Mouse (Mus musculus): ENCODE results near the gene Fbxw11.
"Not testable (repeated sequence)": the region's sequence is repeated elsewhere in the genome, so short reads cannot be mapped to it uniquely, and the experiment has no call there.

Gene Fbxw11

GRCm38 (mm10) chr11:32642249-32642876 is at the start of gene Fbxw11:
Fbxw11 (plus strand) TSS chr11:32642724.
- DNase-seq: peak; percentile 94 to 96

- DNase-seq: no peak
These were observed 49.4 kb upstream of the Fbxw11 start for GRCm38 (mm10) chr11:32593081-32593480.

- no peak for DNase-seq
These were observed 48.4 kb upstream of the Fbxw11 start for GRCm38 (mm10) chr11:32594122-32594521.

- DNase-seq: no peak
These were observed 42.2 kb upstream of the Fbxw11 start for GRCm38 (mm10) chr11:32600371-32600770.

- DNase-seq: peak in 1 of 2 experiments; percentile 31
These were observed 40.8 kb upstream of the Fbxw11 start for GRCm38 (mm10) chr11:32601528-32602323.

GRCm38 (mm10) chr11:32604663-32605062 is 37.9 kb upstream of the Fbxw11 start:
- no peak for DNase-seq

- peak; percentile 64 for DNase-seq
These were observed 37.2 kb upstream of the Fbxw11 start for GRCm38 (mm10) chr11:32605131-32605860.

- DNase-seq: no peak
These were observed 36.6 kb upstream of the Fbxw11 start for GRCm38 (mm10) chr11:32605907-32606306.

GRCm38 (mm10) chr11:32607319-32607718 is 35.2 kb upstream of the Fbxw11 start:
- peak in 1 of 2 experiments; percentile 50 for DNase-seq

- no peak for DNase-seq
These were observed 31.9 kb upstream of the Fbxw11 start for GRCm38 (mm10) chr11:32610616-32611015.

- no peak for DNase-seq
These were observed 30.2 kb upstream of the Fbxw11 start for GRCm38 (mm10) chr11:32612304-32612703.

- DNase-seq: no peak
These were observed 28.1 kb upstream of the Fbxw11 start for GRCm38 (mm10) chr11:32614463-32614862.

- DNase-seq: no peak
These were observed 27.0 kb upstream of the Fbxw11 start for GRCm38 (mm10) chr11:32615561-32615960.

GRCm38 (mm10) chr11:32616091-32616490 is 26.4 kb upstream of the Fbxw11 start:
- DNase-seq: no peak

GRCm38 (mm10) chr11:32618036-32618435 is 24.5 kb upstream of the Fbxw11 start:
- peak; percentile 47 to 60 for DNase-seq

GRCm38 (mm10) chr11:32618641-32619040 is 23.9 kb upstream of the Fbxw11 start:
- DNase-seq: not testable (repeated sequence)

GRCm38 (mm10) chr11:32619257-32619816 is 23.2 kb upstream of the Fbxw11 start:
- peak; percentile 61 to 72 for DNase-seq

- no peak for DNase-seq
These were observed 22.6 kb upstream of the Fbxw11 start for GRCm38 (mm10) chr11:32619866-32620456.

- DNase-seq: no peak
These were observed 20.6 kb upstream of the Fbxw11 start for GRCm38 (mm10) chr11:32621831-32622478.

- no peak for DNase-seq
These were observed 19.9 kb upstream of the Fbxw11 start for GRCm38 (mm10) chr11:32622479-32623190.

- DNase-seq: peak; percentile 69 to 80
These were observed 19.3 kb upstream of the Fbxw11 start for GRCm38 (mm10) chr11:32623236-32623635.

- DNase-seq: no peak
These were observed 18.6 kb upstream of the Fbxw11 start for GRCm38 (mm10) chr11:32623912-32624311.
